Mouse (Mus musculus): ENCODE measurements around the gene Srp72. TPM values are rescaled to one million over a fixed set of nuclear protein-coding genes. Genes with fewer than 3 reads are reported as not detected.
"Not testable (repeated sequence)": the region's sequence is repeated elsewhere in the genome, so short reads cannot be mapped to it uniquely, and the experiment has no call there.

Gene Srp72
- polyA plus RNA-seq, 1 experiment from 2014 or later: 78.5 TPM

GRCm38 (mm10) chr5:76951106-76952027 lies 23.1 kb upstream of the Srp72 start, which contains the start of the genes Paics and Ppat:
Paics (plus strand) TSS chr5:76951307.
Ppat (minus strand) TSS chr5:76951578.
- peak within 1 kb of the TSS; percentile 84 for H3K4me3 ChIP-seq
- H3K27ac ChIP-seq (replicated peaks): peak within 1 kb of the TSS; percentile 95
- no peaks in the 10 kb centered on the region for H3K27me3 ChIP-seq (ENCODE audit: low read depth, poor library complexity, severe bottlenecking)
- WGBS: under 1% methylated on average over 81 of the region's 81 CpGs
- no peaks in the 10 kb centered on the region for H3K9me3 ChIP-seq (replicated peaks)
- H3K36me3 ChIP-seq: peaks cover 60% of the 10 kb centered on the region
- DNase-seq (ENCODE audit: low spot score): peak; percentile 99
- peaks cover 53% of the 10 kb centered on the region for H3K4me1 ChIP-seq

- H3K27ac ChIP-seq (replicated peaks): peak overlapping the region; percentile 95
- peak overlapping the region; percentile 84 for H3K4me3 ChIP-seq
- no peaks in the 10 kb centered on the region for H3K27me3 ChIP-seq (ENCODE audit: low read depth, poor library complexity, severe bottlenecking)
- H3K9me3 ChIP-seq (replicated peaks): no peaks in the 10 kb centered on the region
- WGBS: 27% methylated on average over 7 of the region's 7 CpGs
- H3K36me3 ChIP-seq: peaks cover 60% of the 10 kb centered on the region
- peaks cover 53% of the 10 kb centered on the region for H3K4me1 ChIP-seq
- no peak for DNase-seq (ENCODE audit: low spot score)
Measured at GRCm38 (mm10) chr5:76952112-76953040, 22.1 kb upstream of the Srp72 start.

GRCm38 (mm10) chr5:76953794-76954193 lies 20.7 kb upstream of the Srp72 start:
- whole genome bisulfite sequencing: 90% methylated on average over 3 of the region's 3 CpGs
- Histone ChIP-seq H3K9me3 (replicated peaks) (no peaks in the 10 kb centered on the region), H3K36me3 (peaks cover 60% of the 10 kb centered on the region), H3K27ac (replicated peaks) (no peak overlapping the region), H3K4me3 (no peak overlapping the region), H3K27me3 (ENCODE audit: low read depth, poor library complexity, severe bottlenecking) (no peaks in the 10 kb centered on the region), H3K4me1 (peaks cover 48% of the 10 kb centered on the region)
- no peak for DNase-seq (ENCODE audit: low spot score)

DNA sequence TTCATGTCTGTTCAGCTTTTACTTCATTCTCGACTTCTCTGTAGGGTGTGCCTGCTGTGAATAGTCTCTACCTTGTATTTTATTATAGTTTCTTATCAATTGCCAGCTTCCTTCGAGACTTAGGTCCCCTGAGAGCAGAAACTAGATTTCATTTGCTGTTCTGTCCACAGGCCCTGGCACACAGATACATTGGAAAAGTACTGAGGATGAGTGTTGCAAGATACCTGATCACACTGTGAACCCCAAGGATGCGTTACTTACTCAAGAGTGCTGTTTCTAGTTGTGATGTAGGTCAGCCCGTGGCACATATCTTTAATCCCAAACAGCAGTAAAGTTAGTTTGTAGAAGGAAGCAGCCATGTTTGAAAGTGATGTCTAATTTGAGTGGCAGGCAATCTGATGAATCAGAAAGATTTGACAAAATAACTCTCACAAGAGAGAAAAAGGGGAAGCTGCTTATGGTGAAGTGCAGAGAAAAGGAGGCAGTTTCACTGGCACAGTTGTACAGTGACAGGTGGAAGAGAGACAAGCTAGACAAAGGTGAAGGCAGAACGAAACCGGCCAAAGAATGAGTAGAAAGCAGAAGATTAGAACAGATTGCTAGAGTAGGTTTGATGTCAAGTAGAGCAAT lies 20.1 kb upstream of the Srp72 start:
- Histone ChIP-seq H3K27ac (replicated peaks) (no peak overlapping the region), H3K4me3 (no peak overlapping the region), H3K36me3 (peaks cover 59% of the 10 kb centered on the region), H3K4me1 (peaks cover 42% of the 10 kb centered on the region), H3K27me3 (ENCODE audit: low read depth, poor library complexity, severe bottlenecking) (no peaks in the 10 kb centered on the region), H3K9me3 (replicated peaks) (no peaks in the 10 kb centered on the region)
- DNase-seq (ENCODE audit: low spot score): no peak
- WGBS: 94% methylated on average over 6 of the region's 6 CpGs

GRCm38 (mm10) chr5:76955474-76955873 lies 19.0 kb upstream of the Srp72 start:
- Histone ChIP-seq H3K4me1 (peaks cover 32% of the 10 kb centered on the region), H3K27ac (replicated peaks) (no peak overlapping the region), H3K36me3 (peaks cover 67% of the 10 kb centered on the region), H3K27me3 (ENCODE audit: low read depth, poor library complexity, severe bottlenecking) (no peaks in the 10 kb centered on the region), H3K9me3 (replicated peaks) (no peaks in the 10 kb centered on the region), H3K4me3 (no peak overlapping the region)
- WGBS: 92% methylated on average over 4 of the region's 4 CpGs
- DNase-seq (ENCODE audit: low spot score): no peak

- Histone ChIP-seq H3K4me3 (no peak overlapping the region), H3K4me1 (peaks cover 16% of the 10 kb centered on the region), H3K27ac (replicated peaks) (no peak overlapping the region), H3K9me3 (replicated peaks) (no peaks in the 10 kb centered on the region), H3K27me3 (ENCODE audit: low read depth, poor library complexity, severe bottlenecking) (no peaks in the 10 kb centered on the region), H3K36me3 (peaks cover 92% of the 10 kb centered on the region)
- DNase-seq (ENCODE audit: low spot score): no peak
- WGBS: 90% methylated on average over 1 of the region's 1 CpGs
Measured at GRCm38 (mm10) chr5:76957954-76958353, 16.5 kb upstream of the Srp72 start.

- Histone ChIP-seq H3K4me1 (no peaks in the 10 kb centered on the region; the same call in 1 of the 2 replicates), H3K27ac (replicated peaks) (no peak overlapping the region), H3K27me3 (ENCODE audit: low read depth, poor library complexity, severe bottlenecking) (no peaks in the 10 kb centered on the region), H3K4me3 (no peak overlapping the region), H3K9me3 (replicated peaks) (no peaks in the 10 kb centered on the region), H3K36me3 (peaks cover 97% of the 10 kb centered on the region)
- no peak for DNase-seq (ENCODE audit: low spot score)
- WGBS: 89% methylated on average over 5 of the region's 5 CpGs
Measured at GRCm38 (mm10) chr5:76959587-76959986, 14.9 kb upstream of the Srp72 start.

GRCm38 (mm10) chr5:76962545-76962944 lies 11.9 kb upstream of the Srp72 start:
- no peak for DNase-seq (ENCODE audit: low spot score)
- Histone ChIP-seq H3K9me3 (replicated peaks) (no peaks in the 10 kb centered on the region), H3K27ac (replicated peaks) (no peak overlapping the region), H3K36me3 (peaks cover 97% of the 10 kb centered on the region), H3K27me3 (ENCODE audit: low read depth, poor library complexity, severe bottlenecking) (no peaks in the 10 kb centered on the region), H3K4me1 (no peaks in the 10 kb centered on the region), H3K4me3 (no peak overlapping the region)
- 78% methylated on average over 11 of the region's 11 CpGs for WGBS

- no peaks in the 10 kb centered on the region for H3K4me1 ChIP-seq
- H3K27ac ChIP-seq (replicated peaks): no peak overlapping the region
- 95% methylated on average over 3 of the region's 3 CpGs for WGBS
- no peaks in the 10 kb centered on the region for H3K9me3 ChIP-seq (replicated peaks)
- H3K36me3 ChIP-seq: peaks cover 98% of the 10 kb centered on the region
- H3K4me3 ChIP-seq: no peak overlapping the region
- no peaks in the 10 kb centered on the region for H3K27me3 ChIP-seq (ENCODE audit: low read depth, poor library complexity, severe bottlenecking)
- no peak for DNase-seq (ENCODE audit: low spot score)
Measured at GRCm38 (mm10) chr5:76964651-76965050, 9.8 kb upstream of the Srp72 start.

GRCm38 (mm10) chr5:76969250-76969649 lies 5.2 kb upstream of the Srp72 start:
- WGBS: 84% methylated on average over 5 of the region's 5 CpGs
- DNase-seq (ENCODE audit: low spot score): no peak
- peaks cover 10% of the 10 kb centered on the region for H3K4me1 ChIP-seq
- no peak overlapping the region for H3K4me3 ChIP-seq
- no peaks in the 10 kb centered on the region for H3K27me3 ChIP-seq (ENCODE audit: low read depth, poor library complexity, severe bottlenecking)
- H3K9me3 ChIP-seq (replicated peaks): no peaks in the 10 kb centered on the region
- H3K27ac ChIP-seq (replicated peaks): no peak overlapping the region
- peaks cover 76% of the 10 kb centered on the region for H3K36me3 ChIP-seq

DNA sequence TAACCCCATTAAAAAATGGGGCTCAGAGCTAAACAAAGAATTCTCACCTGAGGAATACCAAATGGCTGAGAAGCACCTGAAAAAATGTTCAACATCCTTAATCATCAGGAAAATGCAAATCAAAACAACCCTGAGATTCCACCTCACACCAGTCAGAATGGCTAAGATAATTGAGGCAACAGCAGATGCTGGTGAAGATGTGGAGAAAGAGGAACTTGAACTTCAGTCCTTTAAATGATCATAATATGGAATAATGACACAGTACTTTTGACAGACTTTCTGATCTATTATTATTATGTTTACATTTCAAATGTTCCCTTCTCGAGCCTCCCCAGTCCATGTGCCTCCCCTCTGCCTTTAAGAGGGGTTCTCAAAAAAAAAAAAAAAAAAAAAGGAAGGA lies 3.4 kb upstream of the Srp72 start:
- not testable (repeated sequence) for H3K9me3 ChIP-seq (replicated peaks); DNase-seq (ENCODE audit: low spot score); H3K4me3 ChIP-seq; H3K27me3 ChIP-seq (ENCODE audit: low read depth, poor library complexity, severe bottlenecking); H3K27ac ChIP-seq (replicated peaks)
- H3K4me1 ChIP-seq: peaks cover 18% of the 10 kb centered on the region
- peaks cover 58% of the 10 kb centered on the region for H3K36me3 ChIP-seq
- 88% methylated on average over 1 of the region's 1 CpGs for WGBS

DNA sequence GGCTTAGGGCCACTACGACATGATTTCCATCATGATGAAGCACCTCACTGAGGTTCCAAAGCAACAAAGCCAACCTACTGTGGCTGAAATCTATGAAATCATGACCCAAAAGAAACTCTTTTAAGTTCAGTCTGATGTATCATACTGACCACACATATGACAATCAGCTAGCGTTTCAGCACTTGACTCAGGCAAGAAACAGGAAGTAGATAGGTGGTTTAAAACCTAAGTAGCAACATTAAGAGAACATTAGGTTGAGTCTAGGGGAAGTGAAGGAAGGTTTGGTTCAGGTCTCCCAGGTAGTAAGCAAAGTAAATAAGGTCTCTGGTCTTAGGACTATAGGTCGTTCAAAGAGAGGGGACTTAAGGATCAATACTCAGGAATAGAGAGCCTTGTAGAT lies 995 bp upstream of the Srp72 start:
- Histone ChIP-seq H3K27me3 (ENCODE audit: low read depth, poor library complexity, severe bottlenecking) (no peaks in the 10 kb centered on the region), H3K36me3 (peaks cover 55% of the 10 kb centered on the region), H3K9me3 (replicated peaks) (no peaks in the 10 kb centered on the region), H3K27ac (replicated peaks) (no peak overlapping the region), H3K4me3 (peak overlapping the region; percentile 73), H3K4me1 (peaks cover 18% of the 10 kb centered on the region)
- 64% methylated on average over 3 of the region's 3 CpGs for WGBS
- no peak for DNase-seq (ENCODE audit: low spot score)
